Mouse (Mus musculus) intestine, embryonic 14.5 days (tissue): ENCODE results near the gene Umad1. TPM values are rescaled to one million over a fixed set of nuclear protein-coding genes. Genes with fewer than 3 reads are reported as not detected.

Experiments used
- ATAC-seq: fragments of 200-750 bp; cut with Nextera tagmentation; replicated peaks from 2 replicates; pipeline ENCODE4 v1.8.0; 2017; ENCODE audit warnings: low read depth, moderate number of reproducible peaks, moderate TSS enrichment, moderate library complexity; ENCODE audit not compliant: low FRiP score, low TSS enrichment
- DNase-seq: peaks from one replicate; pipeline ENCODE4 v3.0.0-alpha.2; 2018; ENCODE audit warnings: low spot score
- H3K27ac ChIP-seq: fragments of 300-500 bp; sonication (generic); 2 replicates; pipeline ENCODE4 v1.5.1; 2014; ENCODE audit warnings: low read depth, mild to moderate bottlenecking, control low read depth
- H3K27me3 ChIP-seq: fragments of 300-500 bp; sonication (generic); replicated peaks from 2 replicates; pipeline ENCODE4 v1.6.1; 2014; ENCODE audit warnings: low read length, control low read depth; ENCODE audit not compliant: control insufficient read depth, insufficient read depth
- H3K36me3 ChIP-seq: fragments of 300-500 bp; sonication (generic); 2 replicates; pipeline ENCODE4 v1.6.1; 2014; ENCODE audit warnings: low read length, control low read depth; ENCODE audit not compliant: control insufficient read depth, insufficient read depth
- H3K4me1 ChIP-seq: fragments of 300-500 bp; sonication (generic); replicated peaks from 2 replicates; pipeline ENCODE4 v1.6.1; 2014; ENCODE audit warnings: low read length, control low read depth, mixed read lengths; ENCODE audit not compliant: control insufficient read depth, insufficient read depth
- H3K4me2 ChIP-seq: fragments of 300-500 bp; sonication (generic); 2 replicates; pipeline ENCODE4 v1.6.1; 2014; ENCODE audit warnings: low read length
- H3K4me3 ChIP-seq: fragments of 300-500 bp; sonication (generic); 2 replicates; pipeline ENCODE4 v1.5.1; 2014; ENCODE audit warnings: low read depth, low read length, control low read depth, mixed read lengths
- H3K9ac ChIP-seq: fragments of 300-500 bp; sonication (generic); 2 replicates; pipeline ENCODE4 v1.6.1; 2014; ENCODE audit warnings: mild to moderate bottlenecking, low read length
- H3K9me3 ChIP-seq: fragments of 300-500 bp; sonication (generic); 2 replicates; pipeline ENCODE4 v1.6.1; 2016; ENCODE audit warnings: low read length, control low read depth; ENCODE audit not compliant: control insufficient read depth
- WGBS: fragments of 180-500 bp; shearing (Covaris S2); extraction: QIAGEN DNeasy Blood & Tissue Kit; methylation state at CpG from one replicate; pipeline ENCODE4 v1.1.7; 2014; 5-methylcytosine and 5-hydroxymethylcytosine counted together
- polyA plus RNA-seq: library from polyadenylated mRNA; unstranded; fragments of >200 nt; fragmentation: Nextera tagmentation; extraction: Ambion mirVana; gene quantifications from 2 replicates; pipeline ENCODE4 v1.2.1, GENCODE M21; 2014

Gene Umad1
- polyA plus RNA-seq, 1 experiment from 2014 or later, result 21.0 TPM

DNA sequence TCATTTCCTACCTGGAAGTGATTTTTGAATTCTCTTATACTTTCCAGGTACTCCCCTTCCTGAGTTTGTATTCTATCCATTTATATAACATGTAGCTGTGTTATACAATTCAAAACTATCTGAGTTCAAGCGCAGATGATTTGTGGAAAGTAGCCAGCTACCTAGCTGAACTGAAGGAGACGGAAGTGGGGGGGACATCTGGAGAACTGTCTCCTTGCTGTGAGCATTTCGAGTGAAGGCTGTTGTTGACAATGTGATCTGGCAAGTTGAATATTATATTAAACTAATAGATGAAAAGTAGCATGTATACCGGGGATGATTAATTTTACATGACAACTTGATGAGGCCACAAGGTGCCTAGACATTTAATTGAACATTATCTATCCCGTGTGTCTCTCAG is 196.5 kb downstream of the Umad1 start:
- 89% methylated on average over 5 of the region's 5 CpGs for WGBS
- no peak for DNase-seq
- H3K9ac ChIP-seq, result no peak overlapping the region
- H3K9me3 ChIP-seq, result no peaks in the 10 kb centered on the region
- H3K4me1 ChIP-seq, result no peaks in the 10 kb centered on the region
- no peaks in the 10 kb centered on the region for H3K27me3 ChIP-seq
- H3K27ac ChIP-seq, result no peak overlapping the region
- H3K4me2 ChIP-seq, result no peak overlapping the region
- no peaks in the 10 kb centered on the region for H3K36me3 ChIP-seq
- H3K4me3 ChIP-seq, result no peak overlapping the region
- ATAC-seq, result no peak

DNA sequence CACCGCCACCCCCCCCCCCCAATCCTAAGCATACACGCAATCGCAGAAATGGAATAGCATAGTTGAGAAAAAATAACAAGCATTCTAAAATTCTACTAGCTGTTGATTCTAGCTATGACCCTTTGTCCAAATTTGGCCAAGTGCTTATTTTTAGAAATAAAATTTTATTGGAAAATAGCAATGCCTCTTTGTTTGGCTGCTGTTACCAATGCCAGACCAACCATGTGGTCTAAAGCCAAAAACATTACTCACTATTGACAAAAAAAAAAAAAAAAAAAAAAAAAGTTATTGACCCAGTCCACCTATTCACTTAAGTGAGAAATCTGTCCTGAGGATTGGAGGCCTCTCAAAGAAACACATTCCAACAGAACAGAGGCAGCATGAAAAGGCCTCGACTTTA is 199.5 kb downstream of the Umad1 start:
- Histone ChIP-seq H3K4me1 (no peaks in the 10 kb centered on the region), H3K4me2 (no peak overlapping the region), H3K27me3 (no peaks in the 10 kb centered on the region), H3K9me3 (no peaks in the 10 kb centered on the region), H3K4me3 (no peak overlapping the region), H3K27ac (no peak overlapping the region), H3K36me3 (no peaks in the 10 kb centered on the region), H3K9ac (no peak overlapping the region)
- DNase-seq (no peak), ATAC-seq (no peak)
- WGBS, result 91% methylated on average over 4 of the region's 4 CpGs

GRCm38 (mm10) chr6:8462447-8462846 is 203.4 kb downstream of the Umad1 start:
- no peak overlapping the region for H3K27ac ChIP-seq
- ATAC-seq, result no peak
- 83% methylated on average over 2 of the region's 2 CpGs for WGBS

DNA sequence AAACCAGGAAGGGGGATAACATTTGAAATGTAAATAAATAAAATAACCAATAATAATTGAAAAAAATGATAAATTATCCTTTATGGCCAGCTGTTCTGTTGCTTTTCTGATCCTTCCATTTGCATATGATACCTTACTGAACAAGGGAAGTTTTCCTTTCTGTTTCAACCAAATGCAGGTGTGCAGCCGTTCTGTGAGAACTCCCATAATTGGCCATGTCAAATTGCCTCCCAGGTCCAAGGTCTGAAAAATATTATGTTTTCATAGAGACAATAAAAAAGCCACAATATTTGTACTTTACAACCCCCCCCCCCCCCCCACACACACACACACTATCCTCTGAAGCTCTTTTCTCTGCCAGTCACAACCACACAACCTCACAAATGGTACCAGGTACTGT is 206.3 kb downstream of the Umad1 start:
- WGBS, result 63% methylated on average over 1 of the region's 1 CpGs
- Histone ChIP-seq H3K27ac (no peak overlapping the region), H3K9ac (no peak overlapping the region), H3K36me3 (no peaks in the 10 kb centered on the region), H3K27me3 (no peaks in the 10 kb centered on the region), H3K4me3 (no peak overlapping the region), H3K9me3 (no peaks in the 10 kb centered on the region), H3K4me2 (no peak overlapping the region), H3K4me1 (no peaks in the 10 kb centered on the region)
- no peak for DNase-seq
- 0 out of 2 replicates have a peak, but pooled peaks have one; percentile 49 for ATAC-seq

More at GRCm38 (mm10) chr6:8462447-8462846, 203.4 kb downstream of the Umad1 start:
- Histone ChIP-seq H3K4me1 (no peaks in the 10 kb centered on the region), H3K9ac (no peak overlapping the region), H3K4me3 (no peak overlapping the region), H3K4me2 (no peak overlapping the region), H3K9me3 (no peaks in the 10 kb centered on the region), H3K27me3 (no peaks in the 10 kb centered on the region), H3K36me3 (no peaks in the 10 kb centered on the region)
- DNase-seq, result no peak

DNA sequence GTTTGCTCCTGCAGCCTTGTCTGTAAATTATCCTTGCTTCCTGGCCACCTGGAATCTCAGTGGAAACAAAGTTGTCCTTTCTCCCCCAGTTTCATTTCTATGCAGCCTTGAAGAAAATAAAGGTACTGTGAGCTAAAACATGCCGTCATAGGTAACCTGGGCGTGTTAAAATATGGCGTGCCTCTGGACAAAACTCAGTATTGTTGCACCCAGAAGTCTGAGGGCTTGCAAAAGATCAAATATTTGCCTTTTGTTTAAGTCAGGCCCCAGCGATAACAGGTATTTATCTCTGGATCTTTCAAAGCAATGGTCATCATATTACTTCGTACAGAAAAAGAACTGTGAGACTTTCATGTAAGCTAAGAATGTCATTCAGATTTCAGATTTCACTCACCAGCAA is 206.9 kb downstream of the Umad1 start:
- Histone ChIP-seq H3K9me3 (no peaks in the 10 kb centered on the region), H3K4me2 (no peak overlapping the region), H3K27me3 (no peaks in the 10 kb centered on the region), H3K36me3 (no peaks in the 10 kb centered on the region), H3K9ac (no peak overlapping the region), H3K4me1 (no peaks in the 10 kb centered on the region), H3K27ac (no peak overlapping the region), H3K4me3 (no peak overlapping the region)
- DNase-seq, result no peak
- ATAC-seq, result no peak
- WGBS, result 57% methylated on average over 5 of the region's 5 CpGs

GRCm38 (mm10) chr6:8467667-8468337 is 208.7 kb downstream of the Umad1 start:
- WGBS, result 85% methylated on average over 10 of the region's 10 CpGs
- H3K4me1 ChIP-seq, result no peaks in the 10 kb centered on the region
- no peak overlapping the region for H3K4me3 ChIP-seq
- no peaks in the 10 kb centered on the region for H3K27me3 ChIP-seq
- H3K27ac ChIP-seq, result no peak overlapping the region
- no peak overlapping the region for H3K9ac ChIP-seq
- no peak for DNase-seq
- ATAC-seq, result no peak
- H3K4me2 ChIP-seq, result no peak overlapping the region
- no peaks in the 10 kb centered on the region for H3K36me3 ChIP-seq
- no peaks in the 10 kb centered on the region for H3K9me3 ChIP-seq

GRCm38 (mm10) chr6:8469918-8470317 is 210.8 kb downstream of the Umad1 start:
- Histone ChIP-seq H3K36me3 (no peaks in the 10 kb centered on the region), H3K9ac (no peak overlapping the region), H3K4me3 (no peak overlapping the region), H3K4me2 (no peak overlapping the region), H3K27me3 (no peaks in the 10 kb centered on the region), H3K4me1 (peaks cover 8% of the 10 kb centered on the region; the same call in 1 of the 2 replicates), H3K9me3 (no peaks in the 10 kb centered on the region), H3K27ac (no peak overlapping the region)
- WGBS, result 84% methylated on average over 3 of the region's 3 CpGs
- DNase-seq, result no peak
- no peak for ATAC-seq

GRCm38 (mm10) chr6:8472125-8472524 is 213.0 kb downstream of the Umad1 start:
- Histone ChIP-seq H3K27me3 (no peaks in the 10 kb centered on the region), H3K27ac (no peak overlapping the region), H3K9me3 (no peaks in the 10 kb centered on the region), H3K9ac (no peak overlapping the region), H3K4me1 (peaks cover 8% of the 10 kb centered on the region; the same call in 1 of the 2 replicates), H3K4me3 (no peak overlapping the region), H3K36me3 (no peaks in the 10 kb centered on the region), H3K4me2 (no peak overlapping the region)
- 89% methylated on average over 3 of the region's 3 CpGs for WGBS
- ATAC-seq (no peak), DNase-seq (no peak)

GRCm38 (mm10) chr6:8472915-8473314 is 213.8 kb downstream of the Umad1 start:
- Histone ChIP-seq H3K27ac (peak overlapping the region; percentile 10; the same call in 1 of the 2 replicates), H3K4me1 (peaks cover 8% of the 10 kb centered on the region; the same call in 1 of the 2 replicates), H3K36me3 (no peaks in the 10 kb centered on the region), H3K4me2 (no peak overlapping the region), H3K9me3 (no peaks in the 10 kb centered on the region), H3K9ac (no peak overlapping the region), H3K27me3 (no peaks in the 10 kb centered on the region), H3K4me3 (no peak overlapping the region)
- no peak for DNase-seq
- no peak for ATAC-seq
- WGBS, result 44% methylated on average over 5 of the region's 5 CpGs
